Mouse (Mus musculus): Measurements from ENCODE around the gene 4930518I15Rik. TPM values are rescaled to one million over a fixed set of nuclear protein-coding genes. Genes with fewer than 3 reads are reported as not detected.
"Not testable (repeated sequence)": the region's sequence is repeated elsewhere in the genome, so short reads cannot be mapped to it uniquely, and the experiment has no call there.

Gene 4930518I15Rik
- total RNA-seq (2021): 1 to 10 TPM; 1.3 to 2.7 TPM
- long read RNA-seq, experiment 1, partial matches to known transcripts: 0 of 1 reads
- long read RNA-seq, experiment 1, other reads (novel, unspliced or antisense): 0 of 1 reads
- long read RNA-seq, experiment 2, partial matches to known transcripts: 0 of 1 reads
- long read RNA-seq, experiment 2, other reads (novel, unspliced or antisense): 0 of 1 reads

DNA sequence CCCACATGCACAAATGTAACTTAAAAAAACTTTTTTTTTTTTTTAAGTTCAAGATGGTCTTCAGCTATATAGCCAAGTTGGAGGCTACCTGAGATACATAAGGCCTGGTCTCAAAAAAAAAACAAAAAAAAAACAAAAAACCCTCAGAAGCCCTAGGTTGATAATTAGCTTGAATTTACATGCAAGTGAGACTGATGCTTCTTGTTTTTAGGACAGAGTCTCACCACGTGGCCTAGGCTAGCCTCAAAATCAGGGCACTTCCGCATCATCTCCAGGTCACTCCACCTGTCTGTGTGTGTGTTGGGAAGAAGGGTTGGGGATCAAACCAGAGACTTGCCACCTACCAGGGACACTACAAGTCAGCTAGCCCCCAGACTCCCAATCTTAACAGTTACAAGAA, at the start of gene 4930518I15Rik:
4930518I15Rik (minus strand) TSS at position 112 of the 400 bp plus-strand sequence.
- no peak for DNase-seq (ENCODE audit: low spot score in 2 of 2)

DNA sequence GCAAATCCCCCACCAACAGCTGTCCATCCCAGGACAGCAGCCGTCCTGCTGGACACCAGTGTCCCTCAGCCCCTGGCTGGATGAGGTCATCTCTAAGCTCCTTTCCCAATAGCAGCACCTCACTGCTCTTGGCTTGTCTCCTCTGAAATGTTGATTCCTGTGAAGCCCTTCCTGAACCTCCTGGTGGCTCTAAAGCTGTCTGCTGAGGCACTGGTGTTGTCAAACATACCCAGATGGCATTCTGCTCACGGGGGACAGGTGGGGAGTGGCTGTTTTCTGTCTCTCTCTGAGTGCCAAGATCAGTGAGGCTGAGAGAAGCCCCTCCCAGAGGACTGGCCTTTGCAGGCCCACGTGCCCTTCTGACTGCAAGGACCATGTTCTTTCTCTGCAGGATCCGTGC, 48.2 kb upstream of the 4930518I15Rik start:
- DNase-seq (ENCODE audit: low spot score in 2 of 2): not testable (repeated sequence)

DNA sequence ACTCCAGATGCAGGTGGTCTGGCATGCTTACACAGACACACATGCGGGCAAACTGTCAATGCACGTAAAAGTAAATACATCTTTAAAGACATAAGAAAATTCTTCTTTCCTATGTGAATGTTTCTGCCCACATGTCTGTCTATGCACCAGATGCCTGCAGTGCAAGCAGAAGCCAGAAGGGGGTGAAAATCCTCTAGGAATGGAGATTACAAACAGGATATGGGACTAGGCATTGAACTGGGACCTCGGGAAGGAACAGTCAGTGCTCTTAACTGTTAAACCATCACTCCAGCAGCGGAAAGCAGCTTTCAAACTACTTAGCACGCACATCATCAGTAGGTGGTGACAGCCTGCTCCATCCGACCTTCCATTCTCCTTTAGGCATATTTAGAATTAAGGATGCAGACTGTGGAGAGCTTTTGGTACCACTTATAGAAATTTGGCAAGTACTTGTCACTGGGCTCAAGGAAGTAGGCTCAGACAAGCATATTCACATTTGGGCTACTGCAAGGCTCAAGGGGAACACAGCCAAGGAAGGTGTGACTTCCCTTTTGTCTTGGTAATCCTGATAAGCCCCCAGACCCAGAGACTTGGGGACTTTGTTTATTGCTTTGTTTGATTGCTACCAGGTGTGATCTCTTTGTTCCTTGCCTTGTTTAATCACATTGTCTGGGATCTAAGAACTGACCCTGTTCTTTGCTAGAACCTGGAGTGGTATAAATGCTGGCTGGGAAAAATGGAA, 47.4 kb upstream of the 4930518I15Rik start:
- DNase-seq (ENCODE audit: low spot score in 2 of 2): peak; percentile 36 to 65

DNA sequence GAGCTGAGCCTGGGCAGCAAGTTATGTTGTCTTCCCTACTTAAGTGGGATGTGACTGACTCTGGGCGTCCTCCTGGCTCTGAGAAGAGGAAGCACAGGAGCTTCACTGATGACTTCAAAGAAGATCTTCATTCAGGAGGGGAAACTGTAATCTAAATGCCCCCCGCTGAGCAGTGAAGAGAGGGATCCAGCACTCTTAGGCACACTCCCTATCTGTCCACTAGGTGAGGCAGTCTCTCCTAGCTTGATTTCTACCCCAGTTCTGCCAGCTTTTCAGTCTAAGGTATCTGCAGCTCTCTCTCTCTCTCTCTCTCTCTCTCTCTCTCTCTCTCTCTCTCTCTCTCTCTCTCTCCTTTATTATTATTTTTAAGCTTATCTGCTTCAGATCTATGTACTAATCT, 45.6 kb upstream of the 4930518I15Rik start:
- no peak for DNase-seq (ENCODE audit: low spot score in 2 of 2)

DNA sequence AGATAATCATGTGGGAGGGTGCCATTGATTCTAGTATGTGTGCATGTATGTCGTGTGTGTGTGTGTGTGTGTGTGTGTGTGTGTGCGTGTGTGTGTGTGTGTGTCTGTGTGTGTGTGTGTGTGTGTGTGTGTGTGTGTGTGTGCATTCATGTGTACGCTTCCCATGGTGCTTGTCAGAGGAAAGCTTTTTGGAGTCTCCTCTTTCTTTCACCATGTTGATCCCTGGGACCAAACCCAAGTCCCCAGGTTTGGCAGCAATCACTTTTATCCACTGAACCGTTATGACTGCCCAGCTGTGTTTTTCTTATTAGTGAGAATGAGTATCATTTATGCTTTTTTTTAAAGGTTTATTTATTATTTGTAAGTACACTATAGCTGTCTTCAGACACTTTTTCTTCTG, 44.7 kb upstream of the 4930518I15Rik start:
- DNase-seq (ENCODE audit: low spot score in 2 of 2): not testable (repeated sequence)

DNA sequence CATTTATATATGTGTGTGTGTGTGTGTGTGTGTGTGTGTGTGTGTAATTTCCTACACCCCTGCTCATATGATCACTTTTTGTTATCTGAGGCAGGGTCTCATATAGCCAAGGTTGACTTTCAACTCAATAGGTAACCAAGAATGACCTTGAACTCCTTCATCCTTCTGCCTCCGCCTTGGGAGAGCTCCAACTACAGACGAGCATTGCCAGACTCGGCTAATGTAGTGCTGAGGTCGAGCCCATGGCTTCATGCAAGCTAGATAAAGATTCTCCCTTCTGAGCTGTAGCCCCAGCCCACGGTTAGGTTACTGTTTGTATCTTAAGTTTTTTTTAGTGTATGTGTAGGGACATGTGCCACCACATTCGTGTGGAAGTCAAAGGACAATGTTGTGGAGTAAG, 44.1 kb upstream of the 4930518I15Rik start:
- DNase-seq (ENCODE audit: low spot score in 2 of 2): no peak

DNA sequence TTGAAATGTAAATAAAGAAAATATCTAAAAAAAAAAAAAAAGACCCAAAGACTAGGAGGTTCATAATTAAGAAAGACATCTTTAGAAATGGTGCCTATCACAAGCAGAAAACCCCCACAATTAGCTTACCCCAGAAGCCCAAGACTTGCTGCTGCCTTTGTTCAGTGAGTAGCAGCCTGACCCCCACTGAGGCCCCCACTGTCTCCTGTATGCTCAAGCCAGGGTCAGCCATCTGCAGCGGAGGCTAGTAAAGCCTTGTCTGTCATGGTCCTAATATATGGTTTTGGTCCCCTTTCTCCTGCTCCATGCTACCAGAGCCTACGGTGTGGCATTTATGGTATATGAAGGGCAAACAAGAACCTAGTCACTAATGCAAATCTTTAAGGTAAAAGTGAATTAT, 43.6 kb upstream of the 4930518I15Rik start:
- DNase-seq (ENCODE audit: low spot score in 2 of 2): no peak

DNA sequence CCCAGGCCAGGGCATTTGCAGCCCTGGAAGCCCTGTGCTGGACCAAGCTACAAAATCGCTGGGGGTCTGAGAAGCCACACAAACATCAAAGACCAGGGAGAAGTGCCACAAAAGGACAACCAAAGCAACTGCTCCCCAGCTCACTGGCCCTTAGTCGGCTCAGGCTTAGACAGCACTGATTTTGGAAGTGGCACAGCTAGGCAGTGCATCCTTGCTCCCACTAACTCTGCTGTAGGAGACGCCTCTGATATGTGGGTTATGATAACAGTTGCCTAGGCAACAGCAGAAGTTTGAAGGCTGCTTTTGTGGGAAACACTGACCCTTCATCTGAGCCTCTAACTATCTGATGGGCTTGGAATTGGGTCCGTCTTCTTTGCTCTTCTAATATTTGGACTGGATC, 41.4 kb upstream of the 4930518I15Rik start:
- no peak for DNase-seq (ENCODE audit: low spot score in 2 of 2)

DNA sequence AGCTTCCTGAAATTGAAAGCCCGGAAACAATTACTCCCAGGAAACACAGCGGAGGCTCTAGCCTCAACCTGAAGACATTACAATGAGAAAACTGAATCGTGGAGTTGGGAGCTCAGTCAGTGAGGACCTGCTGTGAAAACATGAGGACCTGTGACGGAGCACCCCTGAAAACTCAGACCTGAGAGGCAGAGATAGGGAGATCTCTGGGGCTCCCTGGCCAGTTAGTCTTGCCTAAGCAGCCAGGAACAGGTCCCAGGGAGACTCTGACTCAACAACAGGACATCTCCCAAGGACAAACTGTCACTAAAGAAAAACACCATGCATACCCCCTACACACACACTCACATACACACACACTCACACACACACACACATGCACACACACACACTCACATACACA, 40.6 kb upstream of the 4930518I15Rik start:
- no peak for DNase-seq (ENCODE audit: low spot score in 2 of 2)

DNA sequence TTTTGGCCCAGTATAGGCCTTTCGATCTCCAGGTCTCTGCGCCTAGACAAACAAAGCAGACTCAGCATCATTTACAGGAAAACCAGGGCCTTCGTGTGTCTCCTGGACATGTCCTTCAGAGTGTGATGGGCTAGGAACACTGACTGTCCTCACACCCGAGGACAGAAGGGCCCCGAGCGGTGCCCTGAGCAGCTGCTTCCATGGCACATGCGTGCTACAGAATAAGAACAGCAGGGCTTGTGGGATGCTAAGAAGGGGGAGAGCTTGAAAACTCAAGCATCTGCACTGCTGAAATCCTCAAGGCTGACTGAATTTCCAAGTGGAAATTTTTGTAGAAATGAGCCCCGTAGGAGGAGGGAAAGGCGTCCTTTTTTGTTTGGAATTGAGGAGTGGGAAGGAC, 39.3 kb upstream of the 4930518I15Rik start:
- DNase-seq (ENCODE audit: low spot score in 2 of 2): no peak

DNA sequence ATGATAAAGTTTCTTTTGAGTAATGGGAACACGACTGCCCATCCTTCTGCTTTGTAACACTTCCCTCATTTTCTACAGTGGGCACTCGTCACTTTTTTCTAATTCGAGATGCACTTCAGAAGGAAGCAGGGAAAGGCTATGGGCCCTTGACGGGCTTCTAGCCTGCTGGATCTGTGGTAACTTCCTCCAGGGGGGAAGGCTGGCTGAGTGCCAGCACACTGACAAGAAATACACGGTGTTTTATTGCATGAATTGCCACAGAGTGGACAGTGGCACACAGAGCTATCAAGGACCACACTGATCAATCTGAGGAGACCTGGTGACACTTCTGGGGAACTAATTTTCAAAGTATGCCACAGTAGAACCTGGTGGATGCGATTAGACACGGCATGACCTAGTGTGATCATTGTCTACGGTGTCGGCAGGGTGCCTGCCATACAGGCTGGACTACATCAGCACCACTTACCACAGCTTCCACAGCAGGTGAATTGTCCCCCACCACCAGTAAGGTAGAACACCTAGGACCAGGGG, 38.7 kb upstream of the 4930518I15Rik start:
- DNase-seq (ENCODE audit: low spot score in 2 of 2): no peak

DNA sequence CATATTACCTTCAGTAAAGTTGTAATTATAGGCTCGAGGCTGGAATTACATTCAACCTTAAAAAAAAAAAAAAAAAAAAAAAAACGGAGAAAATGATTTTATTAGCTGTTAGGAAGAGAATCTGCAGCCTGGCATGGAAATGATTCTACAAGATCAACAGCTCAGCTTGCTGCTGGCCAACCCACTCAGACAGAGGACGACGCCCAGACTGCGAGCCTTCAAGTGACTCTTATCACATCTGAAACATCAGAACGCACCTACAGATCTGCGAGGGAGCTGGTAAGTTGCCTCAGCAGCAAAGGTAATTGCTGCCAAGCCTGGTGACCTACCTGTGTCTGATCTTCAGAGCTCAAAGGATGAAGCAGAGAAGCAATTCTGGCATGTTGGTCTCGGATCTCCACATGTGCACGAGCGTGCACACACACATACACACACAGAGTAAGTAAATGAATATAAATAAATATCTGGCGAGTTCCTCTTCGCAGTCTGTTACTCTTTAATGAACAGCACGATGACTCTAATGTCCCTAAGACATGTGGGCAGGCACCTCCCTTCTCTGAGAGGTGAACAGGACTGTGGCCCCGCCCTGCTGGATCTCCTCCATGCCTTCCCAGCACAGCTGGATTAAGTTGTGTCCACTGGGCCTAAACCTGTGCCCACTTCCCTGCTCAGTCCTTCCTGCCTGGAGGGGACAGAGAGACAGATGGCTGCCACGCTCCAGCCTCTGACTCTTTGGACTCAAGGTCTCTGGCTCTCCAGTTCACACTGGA, 36.9 kb upstream of the 4930518I15Rik start:
- DNase-seq (ENCODE audit: low spot score in 2 of 2): no peak

DNA sequence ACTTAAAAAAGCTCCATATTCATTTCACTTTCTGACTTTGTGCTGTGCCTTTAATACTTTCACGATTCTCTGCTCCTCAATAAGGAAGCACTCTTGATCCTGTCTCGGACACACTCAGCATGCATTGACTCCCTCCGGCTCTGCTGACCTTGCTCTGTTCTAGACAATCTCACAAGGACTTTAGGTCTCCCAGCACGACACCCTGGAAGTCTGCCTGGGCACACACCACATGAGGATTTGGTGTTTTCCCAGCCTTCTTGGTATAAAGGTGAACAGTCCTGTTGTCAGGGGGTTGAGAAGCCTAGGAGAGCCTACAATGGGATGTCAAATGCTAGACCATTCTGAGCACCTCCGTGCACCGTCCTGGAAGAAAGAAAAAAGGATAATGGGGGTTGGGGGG, 35.1 kb upstream of the 4930518I15Rik start:
- DNase-seq (ENCODE audit: low spot score in 2 of 2): no peak

DNA sequence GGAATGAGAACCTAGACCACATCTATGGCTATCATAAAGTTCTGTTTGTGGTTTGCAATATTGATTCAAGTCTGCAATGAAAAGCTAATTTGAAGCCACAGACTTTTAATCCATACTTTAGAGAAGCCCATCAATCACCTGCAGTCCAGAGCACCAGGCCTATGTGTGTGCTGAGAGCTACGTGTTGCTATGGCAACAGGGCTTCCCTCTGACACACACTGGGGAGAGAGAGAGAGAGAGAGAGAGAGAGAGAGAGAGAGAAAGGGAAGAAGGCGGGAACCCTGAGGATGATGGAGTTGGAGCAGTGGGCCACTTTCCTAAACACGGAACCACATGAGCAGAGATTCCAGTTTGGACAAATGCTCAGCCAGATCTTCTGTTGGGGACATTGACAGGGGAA, 34.5 kb upstream of the 4930518I15Rik start:
- no peak for DNase-seq (ENCODE audit: low spot score in 2 of 2)

DNA sequence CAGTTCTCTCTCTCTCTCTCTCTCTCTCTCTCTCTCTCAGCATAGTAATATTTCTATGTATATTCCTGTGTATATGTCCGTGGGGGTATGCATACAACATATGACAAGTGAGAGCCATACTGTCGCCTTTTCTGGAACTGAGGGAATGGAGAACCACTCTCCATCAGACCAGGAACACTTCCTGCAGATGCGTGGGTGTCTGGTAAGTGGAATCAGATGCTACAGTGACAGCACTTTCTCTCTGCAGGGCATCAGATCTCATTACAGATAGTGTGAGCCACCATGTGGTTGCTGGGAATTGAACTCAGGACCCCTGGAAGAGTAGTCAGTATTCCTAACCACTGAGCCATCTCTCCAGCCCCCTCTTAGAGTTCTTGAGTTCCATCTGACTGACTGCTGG, 30.7 kb upstream of the 4930518I15Rik start:
- no peak for DNase-seq (ENCODE audit: low spot score in 2 of 2)

DNA sequence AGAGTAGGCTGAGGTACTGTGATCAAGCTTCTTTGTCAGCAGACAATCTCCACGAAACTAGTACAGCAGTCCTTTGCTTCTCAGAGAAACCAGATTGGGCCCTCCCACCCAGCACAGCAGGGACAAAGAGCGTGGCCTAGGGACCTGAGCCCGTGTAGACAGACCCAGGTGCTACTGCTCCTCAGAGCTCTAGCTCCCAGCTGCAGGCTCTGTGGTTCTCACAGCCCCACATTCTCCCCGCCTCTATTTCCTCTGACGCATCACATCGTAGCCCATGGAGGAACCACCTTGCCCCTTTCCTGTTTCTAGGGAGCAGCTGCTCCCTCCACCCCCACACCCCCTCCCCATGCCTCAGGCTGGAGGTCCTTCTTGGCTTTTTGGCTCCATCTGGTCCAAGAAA, 29.3 kb upstream of the 4930518I15Rik start, which contains the start of gene Sla2:
Sla2 (minus strand) TSS at position 176 of the 400 bp plus-strand sequence.
- DNase-seq (ENCODE audit: low spot score in 2 of 2): no peak

DNA sequence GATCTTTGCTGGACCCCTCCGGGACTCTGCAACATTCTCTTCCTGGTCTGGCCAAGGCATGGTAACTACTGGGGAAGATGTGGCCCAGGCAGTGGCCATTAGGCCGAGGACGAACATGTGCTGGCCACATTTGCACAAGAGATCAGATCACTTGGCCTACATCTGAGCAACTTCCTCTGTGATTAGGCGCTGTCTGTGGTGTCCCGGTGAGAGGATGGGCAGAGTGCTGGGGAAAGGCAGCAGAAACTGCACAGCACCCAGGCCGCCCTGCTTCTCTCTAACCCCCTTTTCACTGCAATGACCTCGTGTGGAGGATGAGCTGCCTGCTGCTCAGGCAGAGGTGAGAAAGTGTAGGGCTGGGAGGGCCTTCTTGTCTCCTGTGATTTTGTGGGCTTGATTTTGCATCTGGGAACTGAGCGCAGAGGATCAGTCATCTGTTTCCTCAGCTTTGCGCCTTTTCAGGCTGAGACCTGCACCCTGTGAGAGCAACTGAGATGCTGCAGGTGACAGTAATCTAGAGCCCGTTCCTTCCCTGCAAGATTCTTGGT, 28.4 kb upstream of the 4930518I15Rik start:
- DNase-seq (ENCODE audit: low spot score in 2 of 2): no peak

DNA sequence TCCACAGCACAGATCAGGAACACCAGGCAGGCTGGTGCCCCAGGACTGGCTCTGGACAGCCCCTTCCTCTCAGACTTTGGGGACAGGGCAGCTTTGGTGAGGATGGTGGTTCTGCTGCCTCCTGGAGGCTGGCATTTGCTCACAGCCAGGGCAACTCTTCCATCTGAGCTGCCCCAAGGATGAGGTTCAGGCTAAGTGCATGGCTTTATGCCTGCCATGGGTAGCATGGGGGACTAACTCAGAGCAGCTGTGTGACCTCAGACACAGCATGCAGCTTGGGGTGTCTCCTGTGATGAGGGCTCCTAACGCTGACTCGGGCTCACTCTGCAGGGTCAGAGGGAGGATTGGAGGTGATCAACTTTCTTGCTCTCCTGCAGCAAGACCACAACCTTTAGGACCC, 27.9 kb upstream of the 4930518I15Rik start:
- DNase-seq (ENCODE audit: low spot score in 2 of 2): not testable (repeated sequence)

DNA sequence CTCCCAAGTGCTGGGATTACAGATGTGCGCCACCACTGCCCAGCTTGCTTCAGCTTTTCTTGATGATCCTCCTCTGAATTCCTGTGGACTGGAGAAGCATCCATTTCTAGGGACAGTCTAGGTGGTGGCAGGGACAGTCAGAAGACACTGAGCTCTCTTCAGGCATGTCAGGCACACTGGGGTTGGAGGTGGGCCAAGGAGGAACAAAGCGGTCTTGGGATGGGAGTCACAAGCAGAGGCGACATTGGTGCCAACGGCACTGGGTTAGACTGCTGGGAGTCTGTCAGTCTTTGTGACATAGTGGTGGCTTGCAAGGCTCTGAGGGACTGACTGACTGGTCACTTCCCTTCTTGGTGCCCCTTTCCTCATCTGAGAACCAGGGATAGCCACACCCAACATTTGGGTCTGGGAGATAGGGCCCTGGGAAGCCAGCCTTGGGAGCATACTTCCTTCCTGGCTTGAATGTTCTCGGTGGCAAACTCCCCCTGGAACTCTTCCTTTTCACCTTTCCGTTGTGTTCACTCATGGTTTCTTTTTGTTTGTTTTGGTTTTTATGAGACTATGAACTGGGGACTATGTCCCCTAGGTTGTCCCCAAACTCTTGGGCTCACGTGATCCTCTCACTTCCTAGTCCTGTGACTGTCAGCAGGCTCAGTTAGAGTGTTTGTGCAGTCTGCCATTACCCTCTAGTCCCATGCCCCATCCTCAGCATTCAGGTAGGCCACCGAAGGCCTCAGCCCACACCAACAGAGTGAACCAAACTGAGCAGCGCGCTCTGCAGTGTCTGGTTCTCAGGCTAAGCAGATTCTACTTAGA, 26.9 kb upstream of the 4930518I15Rik start:
- no peak for DNase-seq (ENCODE audit: low spot score in 2 of 2)

DNA sequence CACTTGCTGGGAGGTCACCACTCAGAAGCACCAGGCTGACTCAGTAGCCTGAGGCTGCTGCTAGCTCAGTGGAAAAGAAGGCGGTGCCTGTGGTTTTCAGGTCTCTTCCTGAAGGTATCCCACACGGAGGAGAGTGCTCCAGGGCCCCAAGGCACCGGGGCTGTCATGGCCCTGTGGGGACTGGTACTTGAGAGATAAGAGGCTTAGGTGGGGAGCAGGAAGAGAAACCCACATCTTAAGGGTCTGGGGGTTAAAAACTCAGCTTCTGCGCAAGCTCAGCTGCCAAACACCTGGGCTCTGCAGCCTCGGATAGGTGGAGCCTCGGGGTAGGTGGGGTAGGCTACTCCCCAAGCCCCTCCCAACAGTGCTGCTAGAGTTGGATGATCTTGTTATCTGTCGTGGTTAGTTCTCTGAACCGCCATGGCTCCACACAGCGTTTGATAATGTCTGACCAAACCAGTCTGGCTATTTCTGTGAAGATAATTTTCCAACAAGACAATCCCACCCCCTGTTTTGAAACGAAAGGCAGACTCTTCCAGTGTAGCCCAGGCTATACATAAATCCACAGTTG, 24.8 kb upstream of the 4930518I15Rik start:
- no peak for DNase-seq (ENCODE audit: low spot score in 2 of 2)

All from gastrocnemius, postnatal 4 days (tissue).